8 mouse cellular contexts compared by ENCODE assay signal in the genomic region with DNA sequence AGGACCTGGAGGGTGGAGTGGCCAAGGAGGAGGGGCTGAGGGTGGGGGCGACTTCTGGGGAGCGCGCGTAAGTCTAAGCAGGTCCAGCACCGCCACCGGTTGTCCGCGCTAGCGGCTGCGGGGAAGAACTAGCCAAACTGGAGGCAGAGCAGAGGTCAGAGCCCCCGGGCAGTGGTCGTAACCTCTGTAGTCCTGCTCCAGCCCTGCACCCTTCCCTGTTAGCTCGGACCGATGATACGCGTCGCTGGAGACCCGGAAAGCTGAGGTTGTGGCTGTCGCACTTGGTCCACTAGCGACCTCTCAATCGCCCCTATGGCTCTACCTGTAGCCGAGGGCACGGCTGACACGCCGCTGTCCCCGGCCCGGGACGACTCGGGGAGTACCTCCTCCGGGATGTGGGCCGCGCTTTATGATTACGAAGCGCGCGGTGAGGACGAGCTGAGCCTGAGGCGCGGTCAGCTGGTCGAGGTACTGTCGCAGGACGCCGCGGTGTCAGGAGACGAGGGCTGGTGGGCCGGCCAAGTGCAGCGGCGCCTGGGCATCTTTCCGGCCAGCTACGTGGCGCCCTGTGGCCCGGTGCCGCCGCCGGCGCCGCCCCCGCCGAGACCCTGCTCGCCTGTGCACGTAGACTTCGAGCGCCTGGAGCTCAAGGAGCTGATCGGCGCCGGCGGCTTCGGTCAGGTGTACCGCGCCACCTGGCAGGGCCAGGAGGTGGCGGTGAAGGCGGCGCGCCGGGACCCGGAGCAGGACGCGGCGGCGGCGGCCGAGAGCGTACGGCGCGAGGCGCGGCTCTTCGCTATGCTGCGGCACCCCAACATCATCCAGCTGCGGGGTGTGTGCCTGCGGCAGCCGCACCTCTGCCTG. TPM values are rescaled to one million over a fixed set of nuclear protein-coding genes. Genes with fewer than 3 reads are reported as not detected.
DNase-seq lines count a peak whose midpoint lies in the region; ATAC-seq and TF ChIP-seq lines count a peak whose summit lies in the region.

TSS of gene Map3k21 (plus strand) at position 86 of the 864 bp plus-strand sequence.

- H3K36me3 ChIP-seq in forebrain, postnatal 0 days (ENCODE audit: insufficient read depth), result no peaks in the 10 kb centered on the region
- no peaks in the 10 kb centered on the region for H3K36me3 ChIP-seq in intestine, embryonic 16.5 days (ENCODE audit: control insufficient read depth, insufficient read depth, low read length)

- TF ChIP-seq CTCF in forebrain, postnatal 0 days (IDR thresholded peaks at IDR 0.05; ENCODE audit: low read depth), result 0 out of 2 replicates have a peak, but pooled peaks have one; percentile 3

- H3K4me3 ChIP-seq in brown adipose tissue, adult 24 weeks (ENCODE audit: insufficient read depth, low read depth, low read length), result peak within 1 kb of the TSS; percentile 43
- peak within 1 kb of the TSS; percentile 64 for H3K4me3 ChIP-seq in forebrain, postnatal 0 days (ENCODE audit: low read depth, low read length)
- H3K4me3 ChIP-seq in intestine, embryonic 16.5 days (ENCODE audit: low read length), result peak within 1 kb of the TSS; percentile 71

- H3K9me3 ChIP-seq in forebrain, postnatal 0 days (ENCODE audit: low read length), result no peaks in the 10 kb centered on the region
- H3K9me3 ChIP-seq in intestine, embryonic 16.5 days (ENCODE audit: control insufficient read depth, low read length), result no peaks in the 10 kb centered on the region; the same call in 1 of the 2 replicates

- peak within 1 kb of the TSS; percentile 99 for H3K4me2 ChIP-seq in forebrain, postnatal 0 days (ENCODE audit: low read depth)
- peak within 1 kb of the TSS; percentile 91 for H3K4me2 ChIP-seq in intestine, embryonic 16.5 days (ENCODE audit: low read depth, low read length)

- H3K27ac ChIP-seq in brown adipose tissue, adult 24 weeks (replicated peaks; ENCODE audit: low read depth, low read length), result no peak within 1 kb of the TSS
- no peak within 1 kb of the TSS for H3K27ac ChIP-seq in forebrain, postnatal 0 days (ENCODE audit: low read depth, low read length)
- peak within 1 kb of the TSS; percentile 87 for H3K27ac ChIP-seq in intestine, embryonic 16.5 days (ENCODE audit: low read length)

- H3K27me3 ChIP-seq in forebrain, postnatal 0 days (ENCODE audit: insufficient read depth, low read length), result peaks cover 27% of the 10 kb centered on the region
- H3K27me3 ChIP-seq in intestine, embryonic 16.5 days (replicated peaks; ENCODE audit: control insufficient read depth, insufficient read depth, low read length), result peaks cover 28% of the 10 kb centered on the region

- peak; percentile 66 for DNase-seq in kidney, adult 18-20 months
- no peak for DNase-seq in kidney, adult 11 months
- peak; percentile 43 for DNase-seq in forebrain, postnatal 0 days
- DNase-seq in lung, postnatal 4 days, result peak; percentile 29 to 58
- DNase-seq in spleen, adult 12 weeks (ENCODE audit: low spot score), result no peak

- H3K4me1 ChIP-seq in brown adipose tissue, adult 24 weeks (ENCODE audit: control insufficient read depth, insufficient read depth, insufficient read length, low read length), result no peaks in the 10 kb centered on the region
- peaks cover 5% of the 10 kb centered on the region for H3K4me1 ChIP-seq in forebrain, postnatal 0 days (ENCODE audit: insufficient read depth)
- peaks cover 19% of the 10 kb centered on the region for H3K4me1 ChIP-seq in intestine, embryonic 16.5 days (ENCODE audit: control insufficient read depth, insufficient read depth, low read length)

- peak; percentile 77 for ATAC-seq in forebrain, postnatal 0 days
- ATAC-seq in intestine, embryonic 16.5 days, result peak; percentile 39
- ATAC-seq in megakaryocyte progenitor cell, adult 5-6 weeks (replicated peaks; ENCODE audit: poor library complexity), result no peak

- peak within 1 kb of the TSS; percentile 54 for H3K9ac ChIP-seq in forebrain, postnatal 0 days
- H3K9ac ChIP-seq in intestine, embryonic 16.5 days (ENCODE audit: low read depth, low read length), result peak within 1 kb of the TSS; percentile 77

- WGBS in forebrain, postnatal 0 days, result 2% methylated on average over 91 of the region's 93 CpGs
- whole genome bisulfite sequencing in intestine, embryonic 16.5 days, result under 1% methylated on average over 92 of the region's 93 CpGs

RNA-seq across cellular contexts. Expression of gene Map3k21, which starts in this region (rescaled TPM):
- not detected in 2 replicates for polyA plus RNA-seq in brown adipose tissue, adult 24 weeks (2012; ENCODE audit: insufficient read depth, insufficient read length, missing spikeins)
- 2.3 and 3.2 TPM in 2 replicates for total RNA-seq in forebrain, postnatal 0 days (2014; rRNA removed)
- polyA plus RNA-seq in forebrain, postnatal 0 days (2015; fragmentation: Nextera tagmentation; extraction: Ambion mirVana), result 0.49 and 0.85 TPM in 2 replicates
- polyA plus RNA-seq in intestine, embryonic 16.5 days (2015; fragmentation: Nextera tagmentation; extraction: Ambion mirVana), result 2.8 and 3.8 TPM in 2 replicates
- total RNA-seq in megakaryocyte progenitor cell, adult 5-6 weeks (2015), result not detected in 2 replicates
- total RNA-seq in megakaryocyte progenitor cell, adult 5-6 weeks (2017), result not detected in 2 replicates

Comparison
In these comparisons a context has a peak if more than half of its experiments do, and no peak if none do; other contexts are left out.
1. DNase-seq: peak in kidney, adult 18-20 months (single experiment), forebrain, postnatal 0 days (single experiment) and lung, postnatal 4 days (2 of 2); none in kidney, adult 11 months (single experiment) and spleen, adult 12 weeks (single experiment).
2. Peak in every context shown above with its lines, with median percentiles within 50 percentile points of each other: H3K4me3 ChIP-seq.